Comparison of ENCODE assay signal across 23 mouse cellular contexts in the genomic region with DNA sequence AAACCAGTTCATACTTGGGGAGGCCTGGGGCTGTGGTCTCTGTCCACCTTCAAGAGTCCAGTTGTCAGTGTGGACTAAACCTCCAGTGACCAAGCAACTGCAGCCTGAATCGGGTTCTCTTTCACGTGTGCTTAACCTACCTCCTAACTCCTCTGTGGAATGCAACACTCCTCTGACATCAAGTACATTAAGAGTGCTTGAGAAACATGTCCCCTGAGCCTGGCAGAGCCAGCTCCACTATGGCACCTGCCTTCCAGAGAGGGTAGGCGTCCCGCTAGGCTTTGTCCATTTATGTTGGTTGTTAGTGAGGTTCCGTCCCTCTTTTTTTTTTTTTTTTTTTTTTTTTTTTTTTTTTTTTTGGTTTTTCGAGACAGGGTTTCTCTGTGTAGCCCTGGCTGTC.
"Had no signal": no experiment of that assay in that cellular context is flagged by ENCODE, and none has a peak within 500 bp of the region (broad histone marks: within the 10 kb centered on the region; RNA-seq: fewer than 3 reads in every experiment).

No protein-coding gene starts in this region.

- H3K4me2 ChIP-seq: heart, embryonic 11.5 days; heart, embryonic 13.5 days; heart, embryonic 15.5 days; hindbrain, embryonic 13.5 days; intestine, embryonic 15.5 days; limb, embryonic 12.5 days had no signal

- ATAC-seq: forebrain, postnatal 0 days; hindbrain, embryonic 16.5 days; inflammation-experienced regulatory T-cells, adult 6 months; intestine, embryonic 15.5 days; intestine, postnatal 0 days had no signal

- H3K4me3 ChIP-seq: heart, embryonic 13.5 days; heart, embryonic 15.5 days; hindbrain, embryonic 13.5 days; intestine, embryonic 15.5 days; layer of hippocampus, adult 2 months; left cerebral cortex, adult 2 months; limb, embryonic 10.5 days; limb, embryonic 12.5 days had no signal

- H3K27me3 ChIP-seq: heart, embryonic 13.5 days; heart, embryonic 15.5 days; hindbrain, embryonic 13.5 days; intestine, embryonic 15.5 days; limb, embryonic 12.5 days had no signal

- H3K9me3 ChIP-seq: heart, embryonic 13.5 days; heart, embryonic 15.5 days; hindbrain, embryonic 13.5 days; intestine, embryonic 15.5 days; limb, embryonic 10.5 days; limb, embryonic 12.5 days had no signal

- H3K27ac ChIP-seq: heart, embryonic 13.5 days; heart, embryonic 15.5 days; hindbrain, embryonic 13.5 days; intestine, embryonic 15.5 days; layer of hippocampus, adult 2 months; left cerebral cortex, adult 2 months; limb, embryonic 10.5 days; limb, embryonic 12.5 days had no signal

- DNase-seq: forebrain, postnatal 0 days; gastrocnemius, postnatal 14 days; gastrocnemius, postnatal 36 days; heart, adult 18-20 months; heart, postnatal 14 days; heart, postnatal 36 days; kidney, adult 18-20 months; kidney, adult 8-10 months; kidney, postnatal 10 days; kidney, postnatal 25 days; kidney, postnatal 4 days had no signal

- H3K9ac ChIP-seq: forebrain, postnatal 0 days; heart, embryonic 13.5 days; heart, embryonic 15.5 days; hindbrain, embryonic 13.5 days; intestine, embryonic 15.5 days; limb, embryonic 12.5 days had no signal
